Mouse (Mus musculus): Measurements from ENCODE around the gene Atf5. TPM values are rescaled to one million over a fixed set of nuclear protein-coding genes. Genes with fewer than 3 reads are reported as not detected.

Gene Atf5
- polyA plus RNA-seq, 1 experiment from 2014 or later, result 2.5 TPM

- Histone ChIP-seq H3K4me1 (ENCODE audit: control insufficient read depth, insufficient read depth, low read length) (no peaks in the 10 kb centered on the region), H3K4me2 (ENCODE audit: low read length) (no peak overlapping the region), H3K9ac (ENCODE audit: low read depth, low read length) (no peak overlapping the region), H3K27ac (ENCODE audit: low read length) (no peak overlapping the region), H3K36me3 (ENCODE audit: control insufficient read depth, insufficient read depth, low read length) (peaks cover 28% of the 10 kb centered on the region), H3K9me3 (replicated peaks; ENCODE audit: control insufficient read depth, low read length, poor library complexity, severe bottlenecking) (no peaks in the 10 kb centered on the region), H3K27me3 (ENCODE audit: control insufficient read depth, insufficient read depth, low read depth, low read length) (no peaks in the 10 kb centered on the region), H3K4me3 (ENCODE audit: low read depth, low read length) (no peak overlapping the region)
- 87% methylated on average over 4 of the region's 4 CpGs for WGBS
- no peak for ATAC-seq
These were observed 16.3 kb upstream of the Atf5 start for GRCm38 (mm10) chr7:44832763-44833162.

- H3K27ac ChIP-seq (ENCODE audit: low read length), result no peak overlapping the region
- H3K36me3 ChIP-seq (ENCODE audit: control insufficient read depth, insufficient read depth, low read length), result peaks cover 28% of the 10 kb centered on the region
- 93% methylated on average over 5 of the region's 5 CpGs for WGBS
- no peak overlapping the region for H3K9ac ChIP-seq (ENCODE audit: low read depth, low read length)
- no peak for ATAC-seq
- no peaks in the 10 kb centered on the region for H3K27me3 ChIP-seq (ENCODE audit: control insufficient read depth, insufficient read depth, low read depth, low read length)
- H3K4me1 ChIP-seq (ENCODE audit: control insufficient read depth, insufficient read depth, low read length), result 0 out of 2 replicates have a peak, but pooled peaks cover 2% of the 10 kb centered on the region
- no peak overlapping the region for H3K4me3 ChIP-seq (ENCODE audit: low read depth, low read length)
- H3K9me3 ChIP-seq (replicated peaks; ENCODE audit: control insufficient read depth, low read length, poor library complexity, severe bottlenecking), result no peaks in the 10 kb centered on the region
- no peak overlapping the region for H3K4me2 ChIP-seq (ENCODE audit: low read length)
These were observed 12.2 kb upstream of the Atf5 start for GRCm38 (mm10) chr7:44828706-44829105.

GRCm38 (mm10) chr7:44826771-44827170 is 10.3 kb upstream of the Atf5 start:
- no peaks in the 10 kb centered on the region for H3K27me3 ChIP-seq (ENCODE audit: control insufficient read depth, insufficient read depth, low read depth, low read length)
- ATAC-seq, result no peak
- WGBS, result 88% methylated on average over 3 of the region's 3 CpGs
- H3K9me3 ChIP-seq (replicated peaks; ENCODE audit: control insufficient read depth, low read length, poor library complexity, severe bottlenecking), result no peaks in the 10 kb centered on the region
- H3K27ac ChIP-seq (ENCODE audit: low read length), result no peak overlapping the region
- H3K36me3 ChIP-seq (ENCODE audit: control insufficient read depth, insufficient read depth, low read length), result peaks cover 24% of the 10 kb centered on the region
- no peak overlapping the region for H3K4me3 ChIP-seq (ENCODE audit: low read depth, low read length)
- H3K4me2 ChIP-seq (ENCODE audit: low read length), result no peak overlapping the region
- H3K4me1 ChIP-seq (ENCODE audit: control insufficient read depth, insufficient read depth, low read length), result 0 out of 2 replicates have a peak, but pooled peaks cover 2% of the 10 kb centered on the region
- no peak overlapping the region for H3K9ac ChIP-seq (ENCODE audit: low read depth, low read length)

GRCm38 (mm10) chr7:44824872-44825271 is 8.4 kb upstream of the Atf5 start:
- H3K9ac ChIP-seq (ENCODE audit: low read depth, low read length), result no peak overlapping the region
- H3K36me3 ChIP-seq (ENCODE audit: control insufficient read depth, insufficient read depth, low read length), result peaks cover 12% of the 10 kb centered on the region
- WGBS, result 25% methylated on average over 3 of the region's 3 CpGs
- H3K4me1 ChIP-seq (ENCODE audit: control insufficient read depth, insufficient read depth, low read length), result peaks cover 6% of the 10 kb centered on the region; the same call in 1 of the 2 replicates
- no peak overlapping the region for H3K4me3 ChIP-seq (ENCODE audit: low read depth, low read length)
- no peak overlapping the region for H3K4me2 ChIP-seq (ENCODE audit: low read length)
- no peaks in the 10 kb centered on the region for H3K27me3 ChIP-seq (ENCODE audit: control insufficient read depth, insufficient read depth, low read depth, low read length)
- peak; percentile 70 for ATAC-seq
- H3K27ac ChIP-seq (ENCODE audit: low read length), result no peak overlapping the region
- H3K9me3 ChIP-seq (replicated peaks; ENCODE audit: control insufficient read depth, low read length, poor library complexity, severe bottlenecking), result no peaks in the 10 kb centered on the region

- H3K4me3 ChIP-seq (ENCODE audit: low read depth, low read length), result no peak overlapping the region
- no peaks in the 10 kb centered on the region for H3K27me3 ChIP-seq (ENCODE audit: control insufficient read depth, insufficient read depth, low read depth, low read length)
- peaks cover 1% of the 10 kb centered on the region; the same call in 1 of the 2 replicates for H3K36me3 ChIP-seq (ENCODE audit: control insufficient read depth, insufficient read depth, low read length)
- H3K9ac ChIP-seq (ENCODE audit: low read depth, low read length), result no peak overlapping the region
- no peak overlapping the region for H3K4me2 ChIP-seq (ENCODE audit: low read length)
- 38% methylated on average over 7 of the region's 7 CpGs for WGBS
- no peak overlapping the region for H3K27ac ChIP-seq (ENCODE audit: low read length)
- H3K9me3 ChIP-seq (replicated peaks; ENCODE audit: control insufficient read depth, low read length, poor library complexity, severe bottlenecking), result no peaks in the 10 kb centered on the region
- H3K4me1 ChIP-seq (ENCODE audit: control insufficient read depth, insufficient read depth, low read length), result peaks cover 21% of the 10 kb centered on the region
- ATAC-seq, result no peak
These were observed 7.0 kb upstream of the Atf5 start for GRCm38 (mm10) chr7:44823409-44823808.

GRCm38 (mm10) chr7:44821666-44822448 is 5.4 kb upstream of the Atf5 start:
- Histone ChIP-seq H3K9ac (ENCODE audit: low read depth, low read length) (no peak overlapping the region), H3K36me3 (ENCODE audit: control insufficient read depth, insufficient read depth, low read length) (no peaks in the 10 kb centered on the region), H3K27me3 (ENCODE audit: control insufficient read depth, insufficient read depth, low read depth, low read length) (no peaks in the 10 kb centered on the region), H3K4me3 (ENCODE audit: low read depth, low read length) (no peak overlapping the region), H3K27ac (ENCODE audit: low read length) (no peak overlapping the region), H3K4me2 (ENCODE audit: low read length) (no peak overlapping the region), H3K4me1 (ENCODE audit: control insufficient read depth, insufficient read depth, low read length) (peaks cover 36% of the 10 kb centered on the region), H3K9me3 (replicated peaks; ENCODE audit: control insufficient read depth, low read length, poor library complexity, severe bottlenecking) (no peaks in the 10 kb centered on the region)
- ATAC-seq, result no peak
- 86% methylated on average over 7 of the region's 7 CpGs for WGBS

- no peak for ATAC-seq
- peaks cover 36% of the 10 kb centered on the region for H3K4me1 ChIP-seq (ENCODE audit: control insufficient read depth, insufficient read depth, low read length)
- no peak overlapping the region for H3K27ac ChIP-seq (ENCODE audit: low read length)
- H3K36me3 ChIP-seq (ENCODE audit: control insufficient read depth, insufficient read depth, low read length), result no peaks in the 10 kb centered on the region
- no peak overlapping the region for H3K4me2 ChIP-seq (ENCODE audit: low read length)
- no peaks in the 10 kb centered on the region for H3K9me3 ChIP-seq (replicated peaks; ENCODE audit: control insufficient read depth, low read length, poor library complexity, severe bottlenecking)
- WGBS, result 85% methylated on average over 3 of the region's 3 CpGs
- H3K4me3 ChIP-seq (ENCODE audit: low read depth, low read length), result no peak overlapping the region
- H3K9ac ChIP-seq (ENCODE audit: low read depth, low read length), result no peak overlapping the region
- no peaks in the 10 kb centered on the region for H3K27me3 ChIP-seq (ENCODE audit: control insufficient read depth, insufficient read depth, low read depth, low read length)
These were observed 4.1 kb upstream of the Atf5 start for GRCm38 (mm10) chr7:44820525-44820924.

GRCm38 (mm10) chr7:44819863-44820262 is 3.4 kb upstream of the Atf5 start:
- H3K9me3 ChIP-seq (replicated peaks; ENCODE audit: control insufficient read depth, low read length, poor library complexity, severe bottlenecking), result no peaks in the 10 kb centered on the region
- H3K4me2 ChIP-seq (ENCODE audit: low read length), result no peak overlapping the region
- peaks cover 42% of the 10 kb centered on the region for H3K4me1 ChIP-seq (ENCODE audit: control insufficient read depth, insufficient read depth, low read length)
- no peak overlapping the region for H3K4me3 ChIP-seq (ENCODE audit: low read depth, low read length)
- no peak overlapping the region for H3K27ac ChIP-seq (ENCODE audit: low read length)
- H3K36me3 ChIP-seq (ENCODE audit: control insufficient read depth, insufficient read depth, low read length), result no peaks in the 10 kb centered on the region
- H3K9ac ChIP-seq (ENCODE audit: low read depth, low read length), result no peak overlapping the region
- no peaks in the 10 kb centered on the region for H3K27me3 ChIP-seq (ENCODE audit: control insufficient read depth, insufficient read depth, low read depth, low read length)
- ATAC-seq, result no peak
- WGBS, result 71% methylated on average over 5 of the region's 5 CpGs

GRCm38 (mm10) chr7:44819391-44819790 is 2.9 kb upstream of the Atf5 start:
- H3K4me1 ChIP-seq (ENCODE audit: control insufficient read depth, insufficient read depth, low read length), result peaks cover 40% of the 10 kb centered on the region
- H3K27ac ChIP-seq (ENCODE audit: low read length), result no peak overlapping the region
- H3K36me3 ChIP-seq (ENCODE audit: control insufficient read depth, insufficient read depth, low read length), result no peaks in the 10 kb centered on the region
- H3K27me3 ChIP-seq (ENCODE audit: control insufficient read depth, insufficient read depth, low read depth, low read length), result no peaks in the 10 kb centered on the region
- H3K4me2 ChIP-seq (ENCODE audit: low read length), result peak overlapping the region; percentile 43
- H3K9ac ChIP-seq (ENCODE audit: low read depth, low read length), result peak overlapping the region; percentile 22
- H3K9me3 ChIP-seq (replicated peaks; ENCODE audit: control insufficient read depth, low read length, poor library complexity, severe bottlenecking), result no peaks in the 10 kb centered on the region
- WGBS, result 89% methylated on average over 2 of the region's 2 CpGs
- no peak for ATAC-seq
- H3K4me3 ChIP-seq (ENCODE audit: low read depth, low read length), result no peak overlapping the region
